Mouse (Mus musculus) thymus, adult 2 months (tissue): Measurements from ENCODE around the gene Scp2.

Source experiments
- CTCF ChIP-seq: fragments of 200-500 bp; IDR thresholded peaks from 2 replicates; pipeline ENCODE4 v1.5.1; 2012; ENCODE audit warnings: mild to moderate bottlenecking, control low read depth, low read length, moderate library complexity, borderline replicate concordance; ENCODE audit not compliant: control insufficient read depth, poor library complexity, insufficient read depth; ENCODE audit errors: extremely low read depth
- POLR2A ChIP-seq: fragments of 200-500 bp; IDR thresholded peaks from 2 replicates; pipeline ENCODE4 v1.6.1; 2012; ENCODE audit warnings: mild to moderate bottlenecking, low read length, control low read depth, moderate library complexity; ENCODE audit not compliant: control insufficient read depth, poor library complexity, insufficient read depth; ENCODE audit errors: extremely low read depth

DNA sequence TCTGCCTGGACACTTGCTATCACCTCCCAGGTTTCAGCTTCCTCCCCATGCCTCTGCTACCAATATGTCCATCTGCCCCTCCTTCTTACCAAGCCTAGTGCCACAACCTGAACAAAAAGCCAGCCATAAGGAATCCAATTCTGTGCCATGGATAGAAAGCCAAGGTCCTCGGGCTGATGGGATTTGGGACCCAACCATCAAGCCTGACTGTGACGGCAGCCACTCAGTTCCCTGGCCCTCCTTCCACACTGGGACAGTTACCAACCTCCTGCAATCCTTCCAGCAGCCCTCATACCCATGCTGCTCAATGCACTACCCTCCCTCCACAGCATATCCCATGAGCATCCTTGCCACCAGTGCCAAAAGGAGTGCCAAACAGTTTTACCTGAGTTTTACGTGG is 128.5 kb downstream of the Scp2 start:
- TF ChIP-seq CTCF (no peak), POLR2A (no peak)
